Mouse (Mus musculus) megakaryocyte, embryonic 14.5 days (primary cell): ENCODE data around the gene Tnn.

ENCODE experiments used
- FLI1 ChIP-seq: IDR thresholded peaks from 2 replicates; pipeline ENCODE4 v1.6.1; 2012; ENCODE audit warnings: low read length, inconsistent platforms, mixed read lengths
- GATA1 ChIP-seq: IDR thresholded peaks from 3 replicates; pipeline ENCODE4 v1.6.1; 2012; ENCODE audit warnings: mixed read lengths, low read length, inconsistent platforms, borderline replicate concordance

GRCm38 (mm10) chr1:160057657-160058056 lies 95.7 kb downstream of the Tnn start:
- no peak for TF ChIP-seq GATA1
- no peak for TF ChIP-seq FLI1
